Mouse (Mus musculus) adrenal gland (tissue): ENCODE measurements around the gene Apom.

Experiments
- intact Hi-C: fragments of 180-260 bp; cut with DNase I; formaldehyde crosslinking; loops from one replicate; pipeline ENCODE4 v1.15.1; 2025

The Apom gene

GRCm38 (mm10) chr17:35100196-35100765 lies 31.6 kb downstream of the Apom start:
- intact Hi-C loops: no loop called here

GRCm38 (mm10) chr17:35097164-35097655 lies 34.6 kb downstream of the Apom start:
- intact Hi-C loops: no loop called here

GRCm38 (mm10) chr17:35096597-35096996 lies 35.3 kb downstream of the Apom start:
- intact Hi-C loops: no loop called here

- intact Hi-C loops: no loop called here
Observed at GRCm38 (mm10) chr17:35094475-35095365, 37.1 kb downstream of the Apom start.

GRCm38 (mm10) chr17:35092403-35093198 lies 39.2 kb downstream of the Apom start:
- intact Hi-C loops: no loop called here

- intact Hi-C loops: no loop called here
Observed at GRCm38 (mm10) chr17:35090166-35090932, 41.5 kb downstream of the Apom start.

- intact Hi-C loops: no loop called here
Observed at GRCm38 (mm10) chr17:35088825-35089644, 42.8 kb downstream of the Apom start, which contains the start of gene Abhd16a. Gene Abhd16a (plus strand): TSS chr17:35089263.

- intact Hi-C loops: no loop called here
Observed at GRCm38 (mm10) chr17:35088151-35088550, 43.7 kb downstream of the Apom start.

GRCm38 (mm10) chr17:35085208-35085865 lies 46.5 kb downstream of the Apom start, which contains the start of gene Ly6g6f:
Gene Ly6g6f (minus strand): TSS chr17:35085610.
- intact Hi-C loops: no loop called here

GRCm38 (mm10) chr17:35083929-35084497 lies 47.8 kb downstream of the Apom start:
- intact Hi-C loops: no loop called here

- intact Hi-C loops: no loop called here
Observed at GRCm38 (mm10) chr17:35082841-35083576, 48.8 kb downstream of the Apom start.

GRCm38 (mm10) chr17:35080710-35081109 lies 51.1 kb downstream of the Apom start:
- intact Hi-C loops: no loop called here

GRCm38 (mm10) chr17:35080248-35080647 lies 51.6 kb downstream of the Apom start:
- intact Hi-C loops: no loop called here

GRCm38 (mm10) chr17:35079778-35080177 lies 52.1 kb downstream of the Apom start:
- intact Hi-C loops: no loop called here
